Mouse (Mus musculus): ENCODE measurements around the gene Vti1a.

Gene Vti1a

DNA sequence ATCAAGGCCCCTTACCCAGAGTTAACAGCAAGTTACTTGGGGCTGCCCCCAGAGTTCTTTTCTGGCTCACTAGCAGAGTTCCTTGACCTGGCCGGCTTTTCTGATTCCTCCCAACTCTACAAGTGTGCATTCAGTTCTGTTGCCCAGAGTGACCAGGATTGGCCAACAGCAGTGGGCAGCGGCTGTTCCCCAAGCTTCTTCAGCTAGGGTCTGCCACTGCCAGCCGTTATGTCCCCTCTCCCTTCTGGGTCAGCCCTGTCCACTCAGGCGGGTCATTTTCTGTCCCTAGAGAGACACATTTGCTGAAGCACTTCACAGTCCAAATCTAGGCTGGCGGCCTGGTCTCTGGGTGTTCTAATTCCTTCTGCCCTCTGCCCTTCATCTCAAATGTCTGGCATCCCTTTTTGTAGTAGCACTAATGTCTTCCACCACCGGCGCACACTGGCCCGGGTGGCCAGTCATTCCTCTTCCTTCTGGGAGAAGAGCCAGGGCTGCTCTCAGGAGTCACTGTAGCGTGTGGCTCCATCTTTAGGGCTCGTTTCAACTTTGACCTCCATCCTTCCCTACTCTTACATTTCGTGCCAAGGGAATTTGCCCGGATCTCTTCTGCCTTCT lies 305.0 kb downstream of the Vti1a start:
- no peak for DNase-seq (ENCODE audit: low spot score in 2 of 2)

DNA sequence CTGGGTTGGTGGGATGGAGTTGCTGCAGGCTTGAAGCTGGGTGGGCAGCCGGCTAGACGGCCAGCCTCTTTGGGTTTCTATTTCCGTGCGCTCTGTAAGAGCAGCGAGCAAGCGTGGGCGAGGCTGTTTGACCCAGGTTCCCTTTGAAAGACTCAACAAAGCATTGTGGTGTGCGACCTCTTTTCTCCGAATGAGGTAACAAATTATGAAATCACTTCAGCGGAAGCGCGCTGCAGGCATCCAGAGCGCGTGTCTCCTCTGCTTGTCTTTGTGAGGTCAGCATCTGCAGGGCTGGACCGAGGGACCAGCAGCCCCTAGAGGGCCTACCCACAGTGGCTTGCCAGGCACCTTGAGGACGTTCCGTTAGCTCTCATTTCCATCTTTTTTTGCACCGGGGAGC lies 306.7 kb downstream of the Vti1a start:
- no peak for DNase-seq (ENCODE audit: low spot score in 2 of 2)

DNA sequence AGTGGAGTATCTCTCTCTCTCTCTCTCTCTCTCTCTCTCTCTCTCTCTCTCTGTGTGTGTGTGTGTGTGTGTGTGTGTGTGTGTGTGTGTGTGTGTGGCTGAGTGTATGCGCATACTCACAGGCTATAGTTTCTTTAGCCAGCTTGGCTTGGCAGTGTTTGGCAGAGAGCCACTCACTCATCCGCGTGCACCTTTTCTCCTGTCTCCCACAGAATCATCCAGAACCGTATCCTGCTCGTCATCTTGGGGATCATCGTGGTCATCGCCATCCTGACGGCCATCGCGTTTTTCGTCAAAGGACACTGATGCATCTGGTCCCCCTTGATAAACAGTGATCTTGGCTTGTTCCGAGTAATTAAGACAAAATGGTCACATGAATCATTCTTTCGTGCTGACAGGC lies 307.5 kb downstream of the Vti1a start:
- DNase-seq (ENCODE audit: low spot score in 2 of 2): no peak

DNA sequence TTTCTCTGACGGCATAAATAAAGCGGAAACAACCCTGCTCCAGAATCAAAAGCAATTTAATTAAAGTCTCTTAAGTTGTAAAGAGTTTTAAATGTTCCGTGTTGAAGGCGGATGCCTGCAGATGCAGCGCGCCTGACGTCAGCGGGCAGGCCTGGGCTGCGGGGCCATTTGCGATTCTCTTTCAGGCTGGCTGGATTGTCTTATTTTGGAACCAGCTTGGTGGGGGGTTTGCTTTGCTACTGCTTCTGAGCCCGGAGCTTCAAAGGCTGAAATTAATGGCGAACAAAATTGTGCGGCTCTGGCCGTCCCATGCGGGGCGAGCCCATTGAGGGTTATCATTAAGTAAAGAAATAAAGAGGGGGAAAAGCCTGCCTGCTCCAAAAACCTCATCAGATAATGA lies 310.4 kb downstream of the Vti1a start:
- DNase-seq (ENCODE audit: low spot score in 2 of 2): no peak

DNA sequence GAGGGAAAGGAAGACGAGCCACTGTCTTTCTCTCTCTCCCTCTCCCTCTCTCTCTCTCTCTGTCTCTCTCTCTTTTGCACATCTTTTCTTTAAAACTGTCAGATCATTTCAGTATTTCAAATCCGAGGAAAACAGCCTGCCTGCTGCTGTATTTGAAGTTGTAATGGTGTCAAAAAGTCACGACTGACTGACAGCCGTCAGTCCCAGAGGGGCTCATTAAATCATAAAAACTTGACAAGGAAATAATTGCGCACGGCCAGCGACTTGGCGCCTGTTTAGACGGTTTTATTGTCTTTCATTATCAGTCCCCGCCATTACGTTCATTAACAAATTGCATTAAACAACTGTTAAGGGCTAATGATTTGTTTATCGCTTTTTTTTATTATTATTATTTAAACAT lies 310.9 kb downstream of the Vti1a start:
- DNase-seq (ENCODE audit: low spot score in 2 of 2): no peak

DNA sequence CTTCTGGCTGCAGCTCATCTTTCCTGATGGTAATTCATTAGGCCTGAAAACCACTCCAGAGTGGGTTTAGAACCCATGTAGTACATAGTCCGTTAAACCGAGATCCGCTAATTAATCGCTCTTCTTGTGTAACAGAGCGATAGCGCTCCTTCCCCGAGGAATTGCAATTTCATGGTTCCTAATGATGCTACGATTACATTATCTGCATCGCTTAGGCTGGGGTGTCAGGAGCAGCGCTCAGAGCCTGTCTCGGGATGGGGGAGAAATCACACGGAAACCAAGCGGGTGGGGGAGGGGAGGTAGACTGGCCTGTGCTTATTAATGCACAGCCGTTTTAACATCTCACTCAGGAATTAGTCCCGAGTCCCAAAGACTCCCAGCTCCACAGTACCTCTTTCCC lies 319.4 kb downstream of the Vti1a start:
- DNase-seq (ENCODE audit: low spot score in 2 of 2): no peak

DNA sequence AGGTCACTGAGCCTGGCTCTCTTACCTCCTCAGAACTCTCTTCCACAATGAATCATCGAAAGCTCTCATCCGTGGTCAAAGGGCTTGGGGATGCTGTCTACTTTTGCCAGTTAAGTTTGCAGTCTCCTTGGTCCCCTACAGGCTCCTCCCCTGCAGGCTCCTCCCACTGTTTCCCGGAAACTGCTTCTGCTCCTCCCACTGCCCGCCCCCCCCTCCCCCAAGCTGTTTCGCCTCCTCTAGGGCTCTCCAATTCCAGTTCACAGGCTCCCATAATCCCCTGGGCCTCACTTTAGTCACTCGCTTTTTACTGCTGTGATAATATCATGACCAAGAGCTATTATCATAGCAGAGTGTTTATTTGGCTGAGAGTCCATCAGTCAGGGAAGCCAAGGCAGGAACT lies 324.2 kb downstream of the Vti1a start:
- no peak for DNase-seq (ENCODE audit: low spot score in 2 of 2)

DNA sequence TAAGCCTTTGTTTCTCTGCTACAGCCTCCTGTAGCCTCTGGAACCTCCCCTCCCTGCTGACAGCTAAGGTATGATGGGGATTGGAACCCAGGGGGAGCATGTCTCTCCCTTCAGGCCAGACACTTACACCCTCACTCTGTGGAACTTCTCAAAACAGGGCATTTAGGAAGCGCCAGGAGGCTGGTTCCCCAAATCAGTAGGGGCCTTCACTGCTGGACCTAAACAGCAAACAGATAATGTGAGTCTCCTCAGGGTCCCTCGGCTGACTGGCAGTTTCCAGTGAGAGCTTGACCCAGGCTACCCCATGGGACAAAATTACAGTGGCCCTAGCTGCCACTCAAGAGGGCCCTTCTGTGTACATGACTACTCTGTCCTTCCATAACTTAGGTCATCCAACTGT lies 325.8 kb downstream of the Vti1a start:
- no peak for DNase-seq (ENCODE audit: low spot score in 2 of 2)

DNA sequence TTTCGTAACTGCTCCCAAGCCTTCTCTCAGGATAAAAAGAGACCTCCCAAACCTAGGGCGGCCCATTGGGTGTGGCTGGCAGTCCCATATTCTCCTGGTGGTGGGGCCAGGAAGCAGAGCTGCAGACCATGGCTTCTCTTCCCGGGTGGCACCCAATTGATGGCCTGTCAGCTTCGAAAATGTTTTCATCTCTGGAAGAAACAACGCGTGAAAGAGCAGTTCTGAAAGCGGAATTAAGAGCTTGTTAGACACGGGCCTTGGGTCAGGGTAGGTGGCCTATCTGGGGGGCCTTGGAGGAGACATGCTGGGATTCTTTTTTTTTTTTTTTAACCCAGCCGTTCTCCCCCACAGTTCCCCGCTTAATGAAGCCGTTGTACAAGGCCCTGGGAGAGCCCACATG lies 326.3 kb downstream of the Vti1a start:
- no peak for DNase-seq (ENCODE audit: low spot score in 2 of 2)

DNA sequence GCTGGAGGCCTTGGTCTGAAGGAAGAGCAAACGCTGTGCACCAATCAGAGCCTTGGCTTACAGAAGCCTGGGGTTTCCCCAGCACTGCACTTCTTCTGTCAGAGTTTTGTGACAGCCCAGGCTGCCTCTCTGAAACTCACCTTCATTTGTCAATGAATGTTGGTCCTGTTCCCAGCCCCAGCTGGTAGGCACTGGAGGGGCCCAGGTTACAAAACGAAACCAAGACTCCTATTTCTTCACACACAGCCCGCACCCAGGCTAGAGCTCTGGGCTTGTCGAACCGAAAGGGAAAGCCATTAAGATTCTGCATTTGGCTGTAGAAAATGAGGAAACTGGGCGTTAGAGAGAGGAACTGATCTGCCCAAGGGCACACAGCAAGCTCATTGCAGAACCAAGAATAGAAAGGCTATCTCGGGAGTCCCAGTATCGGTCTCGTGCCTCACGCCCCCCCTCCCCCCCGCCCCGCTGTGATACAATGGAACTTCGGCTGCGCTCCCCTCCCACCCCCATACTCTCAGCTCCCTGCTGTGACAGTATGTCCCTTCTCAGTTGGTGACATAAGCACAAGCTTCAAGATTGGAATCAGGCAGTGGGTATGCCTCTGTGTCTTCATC lies 327.3 kb downstream of the Vti1a start:
- DNase-seq (ENCODE audit: low spot score in 2 of 2): peak in 1 of 2 experiments; percentile 27

DNA sequence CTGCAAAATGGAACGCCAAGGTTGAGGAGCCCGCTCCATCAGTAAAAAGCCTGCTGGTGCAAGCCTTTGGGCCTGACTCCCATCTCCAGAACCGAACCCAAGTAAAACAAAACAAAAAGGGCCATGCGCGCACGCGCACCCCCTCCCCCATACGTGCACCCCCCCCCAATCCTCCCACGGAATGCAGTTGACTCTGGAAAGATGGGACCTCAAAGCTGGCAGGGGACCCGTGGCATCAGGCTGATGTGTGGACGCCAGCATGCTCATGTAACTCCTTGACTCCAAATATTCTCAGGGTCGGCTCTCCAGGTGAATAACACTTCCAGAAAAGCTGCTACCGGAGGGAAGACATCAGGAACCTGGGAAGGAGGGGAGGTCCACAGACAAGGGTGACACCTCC lies 327.8 kb downstream of the Vti1a start:
- DNase-seq (ENCODE audit: low spot score in 2 of 2): no peak

DNA sequence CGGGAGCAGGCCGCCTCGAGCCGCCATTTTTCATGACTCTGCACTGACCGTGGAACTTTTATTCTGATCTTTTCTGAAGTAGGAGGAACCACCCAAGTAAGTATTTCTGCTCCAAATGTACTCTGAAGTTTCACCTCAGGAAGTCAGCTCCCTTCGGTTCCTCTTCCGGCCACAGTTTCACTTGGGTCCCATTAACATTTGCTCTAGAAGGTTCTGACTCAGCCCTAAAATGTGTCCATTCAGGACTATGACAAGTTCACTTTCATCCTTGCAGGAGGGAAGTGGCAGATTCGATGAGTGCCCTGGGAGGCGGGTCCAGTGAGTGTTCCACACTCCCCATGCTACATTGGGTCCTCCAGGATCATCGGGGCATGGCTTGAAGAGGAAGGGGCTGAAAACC lies 333.3 kb downstream of the Vti1a start:
- DNase-seq (ENCODE audit: low spot score in 2 of 2): no peak

DNA sequence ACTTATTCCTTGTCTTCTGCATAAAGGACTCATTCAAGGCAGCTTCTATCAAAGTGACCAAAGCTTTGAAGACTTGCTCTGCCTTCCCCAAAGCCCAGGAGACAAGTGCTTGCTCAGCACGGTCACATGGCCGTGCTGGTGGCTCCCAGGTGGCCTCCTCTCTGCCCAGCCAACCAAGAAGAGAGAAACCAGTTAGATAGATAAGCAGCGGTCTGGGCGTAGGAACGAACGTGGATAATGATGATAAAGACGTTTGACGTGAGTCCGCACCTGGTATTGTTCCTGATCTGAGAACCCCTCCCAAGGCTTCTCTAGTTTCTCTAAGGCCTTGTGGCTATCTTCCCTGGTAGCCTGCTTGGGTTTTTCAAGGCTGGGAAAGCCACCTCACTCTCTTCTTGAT lies 334.9 kb downstream of the Vti1a start:
- DNase-seq (ENCODE audit: low spot score in 2 of 2): no peak

DNA sequence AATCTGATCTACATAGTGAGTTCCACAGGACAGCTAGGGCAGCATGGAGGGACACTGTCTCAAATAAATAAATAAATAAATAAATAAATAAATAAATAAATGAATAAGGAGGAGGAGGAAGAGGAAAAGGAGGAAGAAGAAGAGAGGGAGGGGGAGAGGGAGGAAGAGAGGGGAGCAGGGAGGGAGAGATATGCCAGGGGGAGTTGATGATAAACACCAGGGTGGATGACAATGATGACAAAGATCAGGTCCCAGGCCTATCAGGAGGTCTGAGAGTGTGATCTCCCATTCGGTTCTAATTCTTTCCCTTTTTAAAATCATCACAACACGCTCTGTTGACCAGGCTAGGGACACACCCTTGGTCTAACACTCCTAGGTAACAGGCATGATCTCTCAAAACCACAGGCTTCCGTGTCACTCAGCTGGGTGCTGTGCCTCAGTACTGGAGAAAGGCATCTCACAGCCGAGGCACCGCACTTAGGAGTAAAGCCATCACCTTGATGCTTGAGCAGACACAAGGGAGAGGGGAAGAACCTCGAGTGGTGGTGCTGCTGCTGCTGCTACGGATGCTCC lies 336.7 kb downstream of the Vti1a start:
- no peak for DNase-seq (ENCODE audit: low spot score in 2 of 2)

DNA sequence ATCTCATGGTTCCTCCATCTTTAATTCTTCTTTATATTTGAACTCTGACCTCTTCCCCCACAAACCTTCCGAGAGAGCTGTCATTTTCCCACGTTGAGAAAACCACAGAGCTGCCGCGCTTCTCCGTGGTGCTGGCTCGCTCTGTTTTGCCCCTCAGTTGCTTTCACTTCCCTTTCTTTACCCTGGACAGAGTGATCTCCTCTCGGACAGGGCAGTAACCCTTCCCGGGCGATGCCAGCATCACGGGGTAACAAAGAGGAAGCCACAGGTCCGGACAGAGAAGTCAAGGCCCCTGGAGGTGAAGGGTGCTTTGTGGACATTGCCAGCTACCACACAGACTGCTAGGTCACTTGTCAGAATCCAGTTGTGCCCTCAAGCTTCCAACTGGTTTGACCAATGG lies 344.1 kb downstream of the Vti1a start:
- peak in 1 of 2 experiments; percentile 9 for DNase-seq (ENCODE audit: low spot score in 2 of 2)

DNA sequence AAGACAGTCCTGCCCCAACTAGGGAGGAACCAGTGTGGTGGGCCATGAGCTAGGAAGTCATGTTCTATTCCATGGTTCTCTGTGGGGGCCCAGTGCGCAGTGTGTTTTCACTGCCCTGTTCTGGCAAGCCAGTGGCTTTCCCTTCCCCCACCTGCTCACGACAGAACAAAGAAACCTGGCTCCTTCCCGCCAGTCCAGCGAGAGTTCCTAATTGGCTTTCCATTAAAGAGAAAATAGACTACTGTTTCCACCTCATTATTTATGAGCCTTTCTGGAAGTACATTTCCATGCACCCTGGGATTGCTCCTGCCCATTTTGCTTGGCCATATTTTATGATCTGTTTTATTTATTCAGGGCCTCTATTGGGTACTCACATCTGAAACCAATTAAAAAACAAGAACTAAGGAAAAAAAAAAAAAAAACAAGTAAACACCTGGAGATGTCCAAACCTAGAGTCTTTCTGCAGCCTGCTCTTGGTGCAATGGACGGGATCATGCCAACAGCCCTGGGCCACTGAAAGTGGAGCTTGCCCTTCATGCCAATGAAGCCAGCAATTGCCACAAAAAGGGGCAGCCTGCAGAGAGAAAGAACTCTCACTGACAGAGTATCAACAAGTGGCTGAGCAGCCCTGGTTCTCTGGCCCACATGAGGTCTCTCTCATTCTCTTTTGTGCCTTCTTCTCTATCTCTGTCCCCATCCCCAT lies 346.6 kb downstream of the Vti1a start:
- DNase-seq (ENCODE audit: low spot score in 2 of 2): no peak

DNA sequence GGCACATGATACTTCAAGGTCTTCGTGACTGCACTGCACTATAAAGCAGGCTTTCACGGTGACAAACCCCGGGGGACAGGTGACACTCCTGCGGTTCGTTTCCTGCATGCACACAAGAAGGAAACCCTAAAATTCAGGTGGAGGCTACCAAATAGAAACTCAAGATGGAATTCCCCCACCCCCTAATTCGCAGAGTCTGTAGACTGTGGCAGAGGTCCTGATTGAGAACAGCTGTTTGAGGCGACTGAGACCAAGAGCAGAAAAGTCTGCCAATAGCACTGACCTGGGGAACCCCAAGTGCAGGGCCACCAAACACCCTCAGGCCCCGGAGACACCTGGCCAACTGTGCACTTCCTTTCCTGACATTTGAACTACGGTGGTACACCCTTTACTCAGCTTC lies 351.7 kb downstream of the Vti1a start:
- DNase-seq (ENCODE audit: low spot score in 2 of 2): no peak

DNA sequence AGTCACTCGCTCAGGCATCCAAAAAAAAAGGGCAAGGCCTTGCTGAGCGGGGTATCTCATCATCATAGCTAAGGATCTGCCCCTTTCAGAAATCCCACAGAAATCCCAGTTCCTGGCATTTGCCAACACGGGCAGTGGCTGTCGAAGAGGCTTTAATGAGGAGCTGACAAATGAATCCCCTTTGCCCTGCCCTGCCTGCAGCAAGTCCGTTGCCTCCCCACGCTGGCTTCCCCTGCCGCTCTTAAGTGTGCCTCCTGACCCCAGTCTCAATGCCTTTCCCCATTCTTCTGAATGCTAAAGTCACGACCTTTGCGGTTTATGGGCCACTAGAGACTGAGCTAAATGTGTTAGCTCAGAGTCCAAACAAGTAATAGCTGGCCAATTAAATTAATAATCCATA lies 352.8 kb downstream of the Vti1a start:
- DNase-seq (ENCODE audit: low spot score in 2 of 2): no peak
